Mouse (Mus musculus): ENCODE measurements around the gene Uqcrc2.

DNA sequence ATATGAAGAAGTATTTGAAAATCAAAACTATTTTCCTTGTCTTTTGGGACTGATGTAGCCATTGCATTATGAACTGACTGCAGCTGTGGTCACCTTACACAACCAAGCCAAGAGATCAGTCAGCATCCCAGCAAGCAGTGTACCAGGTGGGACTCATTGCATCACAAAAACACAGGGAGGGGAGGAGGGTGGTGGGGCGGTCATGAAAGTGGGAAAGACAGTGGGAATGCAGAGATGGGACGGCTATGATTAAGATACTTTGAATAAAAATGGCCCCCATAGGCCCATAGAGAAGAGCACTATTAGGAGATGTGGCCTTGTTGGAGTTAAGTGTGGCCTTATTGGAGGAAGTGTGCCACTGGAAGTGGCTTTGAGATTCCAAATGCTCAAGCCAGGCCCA lies 61.4 kb downstream of the Uqcrc2 start:
- TF ChIP-seq CTCF (IDR thresholded peaks at IDR 0.05; ENCODE audit: low read depth) (no peak), EP300 (IDR thresholded peaks at IDR 0.05; ENCODE audit: low read depth) (no peak)
